Mouse (Mus musculus): ENCODE measurements around the gene Fbxl13.

The Fbxl13 gene

DNA sequence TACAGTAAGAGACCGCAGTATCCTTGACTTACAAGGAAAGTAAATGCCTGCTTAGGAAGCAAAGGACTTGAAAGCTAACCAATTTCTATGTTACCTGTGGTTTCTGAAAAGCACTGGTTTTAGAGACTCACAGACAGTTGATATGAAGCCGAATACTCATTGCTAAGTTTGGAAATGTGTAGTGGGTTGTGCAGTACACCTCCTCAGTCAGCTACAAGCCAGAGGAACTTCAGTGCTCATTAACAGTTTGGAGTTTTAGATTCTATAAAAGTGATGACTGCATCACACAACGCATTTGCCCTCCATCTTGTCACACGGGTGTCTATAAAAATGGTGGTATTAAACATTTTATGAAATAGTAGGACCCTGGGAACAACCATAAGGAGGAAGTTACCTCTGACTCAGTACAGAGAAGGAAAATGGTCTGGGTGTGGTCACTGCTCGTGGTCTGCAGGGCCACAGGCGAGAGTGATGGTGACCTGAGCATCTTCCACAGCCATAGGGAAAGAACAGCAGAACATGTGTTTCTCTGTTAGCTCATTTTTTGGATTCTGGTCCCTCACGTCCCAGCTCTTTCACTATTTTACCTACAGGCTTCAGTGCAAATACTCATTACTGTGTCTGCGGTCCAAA, 160.1 kb downstream of the Fbxl13 start:
- no peak for DNase-seq (ENCODE audit: low spot score)

GRCm38 (mm10) chr5:21483275-21483674, 162.2 kb downstream of the Fbxl13 start:
- DNase-seq (ENCODE audit: low spot score): no peak

- no peak for DNase-seq (ENCODE audit: low spot score)
Observed at GRCm38 (mm10) chr5:21482446-21483222, 162.8 kb downstream of the Fbxl13 start.

DNA sequence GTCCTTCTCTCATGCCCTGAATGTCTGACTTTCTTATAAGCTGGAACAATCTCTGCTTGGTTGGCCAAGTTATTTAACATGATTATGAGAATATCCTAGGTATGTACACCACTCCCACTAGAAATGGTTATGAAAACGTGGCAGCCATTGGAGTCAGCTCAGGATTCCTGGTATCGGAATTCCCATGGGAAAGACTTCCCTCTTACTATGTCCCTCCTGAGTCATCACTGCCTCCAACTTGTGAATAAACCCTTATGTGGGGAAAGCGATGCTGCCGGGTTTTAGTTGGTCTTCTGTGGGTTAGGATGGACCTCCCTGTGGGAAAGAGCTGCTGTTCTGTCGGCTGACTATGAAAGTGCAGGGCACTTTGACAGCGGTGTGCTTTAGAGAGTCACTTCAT, 163.9 kb downstream of the Fbxl13 start:
- no peak for DNase-seq (ENCODE audit: low spot score)

- no peak for DNase-seq (ENCODE audit: low spot score)
Observed at GRCm38 (mm10) chr5:21479746-21480145, 165.7 kb downstream of the Fbxl13 start.

GRCm38 (mm10) chr5:21478428-21478827, 167.0 kb downstream of the Fbxl13 start:
- DNase-seq (ENCODE audit: low spot score): no peak

GRCm38 (mm10) chr5:21468100-21468499, 177.3 kb downstream of the Fbxl13 start:
- DNase-seq (ENCODE audit: low spot score): no peak

GRCm38 (mm10) chr5:21467387-21467786, 178.0 kb downstream of the Fbxl13 start:
- no peak for DNase-seq (ENCODE audit: low spot score)

DNA sequence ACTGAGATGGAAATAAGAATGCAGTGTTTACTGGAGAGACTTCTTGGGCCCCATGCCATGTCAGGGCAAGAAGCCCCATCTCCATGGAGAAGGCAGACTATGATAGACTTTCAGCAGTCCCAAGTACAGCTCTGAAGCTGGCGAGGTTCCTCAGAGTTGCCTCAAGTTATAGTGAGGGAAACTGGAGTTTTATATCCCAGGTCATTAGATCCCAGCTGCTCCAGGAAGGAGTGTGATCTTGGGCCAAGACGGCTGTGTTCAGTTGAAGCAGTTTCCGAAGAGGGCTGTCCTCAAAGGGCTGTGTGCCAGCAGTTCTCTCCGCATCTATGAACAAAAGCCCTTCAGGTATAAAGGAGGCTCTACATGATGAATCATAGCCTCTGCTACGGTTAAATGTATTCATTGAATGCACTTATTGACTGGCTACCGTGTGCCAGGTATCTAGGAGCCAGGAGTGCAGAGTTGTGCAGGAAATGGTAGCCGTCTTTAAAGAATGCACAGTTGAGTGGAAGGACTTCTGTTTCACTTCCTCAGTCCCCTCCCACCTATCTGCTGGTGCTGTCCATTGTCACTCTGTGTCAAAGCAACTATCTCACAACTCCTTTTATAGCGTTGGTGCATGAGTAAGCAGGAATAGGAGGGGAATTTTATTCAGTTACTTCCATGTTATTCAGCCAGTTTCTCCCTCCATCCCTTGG, 204.5 kb downstream of the Fbxl13 start:
- DNase-seq (ENCODE audit: low spot score): no peak

DNA sequence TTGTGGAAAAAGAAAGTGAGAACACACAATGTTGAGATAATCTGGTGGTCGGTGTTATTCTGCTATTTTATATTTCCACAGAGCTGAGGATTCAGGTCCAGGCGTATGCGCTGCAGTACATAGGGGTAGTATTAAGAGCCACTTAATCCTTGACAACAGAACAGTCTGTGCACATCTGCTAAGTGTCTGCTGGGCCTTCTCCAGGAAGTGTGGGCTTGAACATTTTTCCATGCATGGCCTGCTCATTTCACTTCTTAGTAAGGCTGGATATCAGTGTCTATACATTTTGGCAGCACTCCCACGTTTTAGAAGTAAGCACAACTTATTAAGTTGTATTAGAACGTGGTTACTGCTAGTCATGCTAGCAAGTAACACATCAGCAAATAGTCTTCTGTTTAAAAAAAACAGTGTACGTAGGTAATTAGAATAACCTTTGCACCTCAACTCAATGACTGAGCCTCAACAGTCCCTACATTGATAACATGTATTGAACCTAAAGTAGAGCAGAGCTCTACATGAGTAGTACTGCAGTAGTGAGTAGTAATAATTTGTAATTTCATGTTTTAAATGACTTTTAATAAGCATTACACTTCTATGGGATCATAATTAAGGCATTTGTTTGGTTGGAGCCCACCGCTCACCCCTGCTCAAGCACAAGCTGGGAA, 205.9 kb downstream of the Fbxl13 start:
- DNase-seq (ENCODE audit: low spot score): no peak

DNA sequence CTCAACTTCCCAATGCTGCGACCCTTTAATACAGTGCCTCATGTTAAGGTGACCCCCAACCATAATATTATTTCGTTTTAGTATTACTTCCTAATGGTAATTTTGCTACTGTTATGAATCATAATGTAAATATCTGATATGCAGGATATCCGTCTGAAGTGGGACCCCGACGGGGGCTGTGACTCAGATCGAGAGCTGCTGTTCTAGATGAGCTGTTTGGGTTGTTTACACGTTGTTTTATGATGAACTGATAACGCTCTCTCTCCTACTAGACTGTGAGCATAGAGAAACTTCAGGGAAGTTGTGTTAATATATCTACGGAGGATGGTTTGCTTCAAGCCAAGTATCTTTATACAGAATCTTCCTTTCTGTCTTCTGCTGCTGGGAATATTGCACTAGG, 207.0 kb downstream of the Fbxl13 start:
- no peak for DNase-seq (ENCODE audit: low spot score)

- no peak for DNase-seq (ENCODE audit: low spot score)
Observed at GRCm38 (mm10) chr5:21436471-21436975, 208.9 kb downstream of the Fbxl13 start.

DNA sequence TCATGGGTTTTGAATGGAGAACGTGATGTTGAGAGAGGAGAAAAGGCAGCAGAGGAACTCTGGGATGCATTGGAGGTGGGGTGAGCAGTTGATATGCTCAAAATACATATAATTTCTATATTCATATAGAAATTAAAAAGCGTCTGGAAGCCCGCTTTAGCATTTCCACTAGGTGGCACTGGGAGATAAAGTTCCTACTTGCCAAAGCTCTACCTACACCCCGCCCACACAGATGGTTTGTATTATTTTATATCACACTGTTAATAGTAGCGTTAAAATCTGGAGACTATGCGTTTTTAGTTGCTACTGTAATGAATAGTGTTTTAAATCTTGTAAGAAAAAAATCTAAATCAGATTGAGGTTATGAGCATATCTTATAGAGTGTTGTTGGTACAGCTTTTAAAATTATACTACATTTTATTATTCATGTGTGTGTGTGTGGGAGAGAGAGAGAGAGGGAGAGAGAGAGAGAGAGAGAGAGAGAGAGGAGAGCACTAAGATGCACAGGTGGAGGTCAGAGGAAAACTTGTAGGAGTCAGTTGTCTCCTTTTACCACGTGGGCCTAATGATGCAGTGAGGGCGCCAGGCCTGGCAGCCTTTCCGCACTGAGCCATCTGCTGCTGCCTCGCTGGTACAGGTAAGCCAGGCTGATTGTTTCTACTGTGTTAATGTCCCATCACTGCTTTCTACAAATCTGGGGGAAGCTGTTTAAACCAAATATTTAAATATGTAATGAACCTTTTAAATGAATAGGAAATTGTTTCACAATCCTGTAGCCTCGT, 211.1 kb downstream of the Fbxl13 start:
- DNase-seq (ENCODE audit: low spot score): no peak

Measured in lung, postnatal 25 days (tissue).